Mouse (Mus musculus) left cerebral cortex, adult 9 months (tissue): ENCODE results near the gene Myo5c.

Experiments
- DNase-seq, 2 experiments: peaks; one replicate each; pipeline ENCODE4 v3.0.0; 2022; ENCODE audit warnings: low spot score in 2 of 2

Myo5c gene

GRCm38 (mm10) chr9:75243730-75244406, 12.0 kb downstream of the Myo5c start:
- DNase-seq: peak in 1 of 2 experiments; percentile 66

DNA sequence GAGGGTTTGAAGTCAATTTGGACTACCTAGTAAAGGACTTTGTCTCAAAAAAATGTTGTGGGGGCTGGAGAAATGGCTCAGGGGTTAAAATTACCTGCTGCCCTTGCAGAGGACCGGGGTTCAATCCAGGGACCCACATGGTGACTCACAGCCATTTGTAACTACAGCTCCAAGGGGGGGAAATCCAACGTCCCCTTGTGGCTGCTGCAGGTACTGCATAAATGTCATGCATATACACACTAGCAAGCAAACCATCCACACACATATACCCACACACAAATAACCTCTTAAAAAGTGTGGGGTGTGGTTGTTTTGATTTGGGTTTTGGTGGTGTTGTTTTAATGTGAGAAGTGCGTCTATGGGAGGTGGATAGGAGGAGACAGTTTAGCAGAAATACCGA, 12.7 kb downstream of the Myo5c start:
- DNase-seq: no peak

- no peak for DNase-seq
Observed at GRCm38 (mm10) chr9:75246080-75246930, 14.5 kb downstream of the Myo5c start.

- peak in 1 of 2 experiments; percentile 60 for DNase-seq
Observed at GRCm38 (mm10) chr9:75247870-75248269, 16.1 kb downstream of the Myo5c start.

DNA sequence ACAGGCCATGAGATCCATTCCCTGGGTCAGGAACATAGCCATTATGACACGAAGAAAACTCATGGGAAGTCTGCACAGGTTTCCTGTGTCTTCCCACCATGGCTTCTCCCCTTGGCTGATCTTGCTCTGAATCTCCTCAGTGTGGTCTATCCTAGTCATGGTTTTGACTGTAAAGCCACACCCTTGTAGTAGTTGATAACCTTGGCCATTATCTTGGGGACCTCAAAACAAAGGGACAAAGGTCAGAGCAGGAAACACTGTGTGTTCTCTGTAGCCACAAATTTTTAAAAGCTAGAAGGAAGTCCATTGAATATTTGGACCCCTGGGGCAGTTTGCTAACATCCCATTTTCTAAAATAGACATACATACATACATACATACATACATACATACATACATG, 16.5 kb downstream of the Myo5c start:
- no peak for DNase-seq

GRCm38 (mm10) chr9:75248874-75249273, 17.1 kb downstream of the Myo5c start:
- no peak for DNase-seq

DNA sequence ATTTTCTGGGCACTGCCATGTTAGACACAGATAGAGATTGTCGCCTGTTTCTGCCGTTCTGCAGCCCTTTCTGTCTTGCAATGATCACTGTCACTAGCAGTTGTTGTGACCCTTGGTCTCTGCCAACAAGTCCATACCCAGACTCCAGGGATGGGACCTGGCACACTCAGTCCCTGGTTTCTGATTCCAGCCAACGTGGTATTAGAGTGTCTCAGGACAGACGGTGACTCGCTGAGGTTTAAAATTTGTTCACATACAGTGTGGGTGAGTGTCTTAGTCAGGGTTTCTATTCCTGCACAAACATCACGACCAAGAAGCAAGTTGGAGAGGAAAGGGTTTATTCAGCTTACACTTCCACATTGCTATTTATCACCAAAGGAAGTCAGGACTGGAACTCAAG, 21.3 kb downstream of the Myo5c start:
- peak in 1 of 2 experiments; percentile 47 for DNase-seq

GRCm38 (mm10) chr9:75253766-75254165, 21.9 kb downstream of the Myo5c start:
- DNase-seq: no peak

- DNase-seq: peak in 1 of 2 experiments; percentile 67
Observed at GRCm38 (mm10) chr9:75254196-75254955, 22.6 kb downstream of the Myo5c start.

DNA sequence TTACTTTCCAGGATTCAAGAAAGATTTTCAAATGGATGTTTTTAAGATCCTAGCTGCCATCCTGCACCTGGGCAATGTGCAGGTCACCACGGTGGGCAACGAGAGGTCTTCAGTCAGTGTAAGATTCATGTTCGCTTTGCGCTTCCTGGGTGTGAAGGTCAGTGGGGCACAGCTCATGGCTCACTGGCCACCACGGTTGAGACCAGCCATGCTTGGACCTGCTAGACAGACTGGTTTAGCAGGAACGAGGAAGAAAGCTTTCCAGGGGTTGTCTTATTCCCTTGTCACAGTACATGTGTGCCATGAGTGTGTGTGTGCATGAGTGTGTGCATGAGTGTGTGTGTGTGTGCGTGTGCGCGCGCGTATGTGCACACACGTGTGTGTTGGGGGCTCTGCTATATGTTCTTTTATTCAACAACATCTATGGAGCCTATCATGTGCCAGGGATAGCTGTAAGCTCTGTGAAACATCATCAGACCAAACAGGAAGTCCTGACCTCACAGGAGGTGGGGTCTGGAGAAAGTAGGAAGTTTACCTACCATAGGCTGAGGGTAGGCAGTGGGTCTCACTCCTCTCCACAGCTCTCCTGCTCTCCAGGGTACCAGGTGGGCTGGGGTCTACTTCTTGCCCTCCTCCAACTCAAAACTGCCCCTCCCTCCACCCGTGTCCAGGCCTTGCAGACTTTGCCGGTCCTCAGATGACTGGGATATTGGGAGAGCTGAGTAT, 24.2 kb downstream of the Myo5c start:
- no peak for DNase-seq

DNA sequence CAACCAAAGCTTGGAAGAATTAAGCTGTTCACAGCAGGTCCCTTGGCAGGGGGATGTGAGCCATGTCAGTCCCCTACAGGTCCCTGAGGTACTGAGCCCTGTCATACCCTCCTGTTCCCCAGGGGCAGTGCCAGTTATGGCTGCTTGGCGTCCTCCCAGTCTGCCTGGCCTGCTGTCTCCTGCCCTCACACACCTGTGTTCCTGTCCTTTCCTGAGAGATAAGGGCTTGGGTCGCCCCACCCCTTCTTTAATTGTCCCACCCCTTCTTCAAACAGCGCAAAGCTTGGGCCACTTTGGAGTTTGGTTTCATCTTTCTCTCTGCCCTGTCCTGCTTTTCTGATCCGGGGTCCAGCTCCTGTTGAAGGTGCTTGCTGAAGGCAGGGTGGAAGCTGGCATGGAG, 27.0 kb downstream of the Myo5c start:
- DNase-seq: no peak

DNA sequence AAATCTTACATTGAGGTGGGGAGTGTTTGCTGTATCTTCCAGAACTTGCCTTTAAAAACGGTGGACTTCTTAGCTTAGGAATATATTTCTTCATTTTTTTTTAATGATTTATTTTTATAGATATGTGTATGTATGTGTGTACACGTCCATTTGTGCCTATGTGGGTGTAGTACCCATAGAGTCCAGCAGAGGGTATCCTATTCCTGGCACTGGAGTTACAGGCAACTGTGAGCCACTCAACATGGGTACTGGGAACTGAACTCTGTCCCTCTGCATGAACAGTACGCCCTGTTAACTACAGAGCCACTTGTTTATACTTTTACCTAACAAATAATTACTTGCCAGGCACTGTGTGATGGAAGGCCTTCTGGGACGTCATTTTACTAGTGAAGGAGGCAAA, 27.8 kb downstream of the Myo5c start:
- DNase-seq: no peak

- no peak for DNase-seq
Observed at GRCm38 (mm10) chr9:75261332-75261872, 29.6 kb downstream of the Myo5c start.

DNA sequence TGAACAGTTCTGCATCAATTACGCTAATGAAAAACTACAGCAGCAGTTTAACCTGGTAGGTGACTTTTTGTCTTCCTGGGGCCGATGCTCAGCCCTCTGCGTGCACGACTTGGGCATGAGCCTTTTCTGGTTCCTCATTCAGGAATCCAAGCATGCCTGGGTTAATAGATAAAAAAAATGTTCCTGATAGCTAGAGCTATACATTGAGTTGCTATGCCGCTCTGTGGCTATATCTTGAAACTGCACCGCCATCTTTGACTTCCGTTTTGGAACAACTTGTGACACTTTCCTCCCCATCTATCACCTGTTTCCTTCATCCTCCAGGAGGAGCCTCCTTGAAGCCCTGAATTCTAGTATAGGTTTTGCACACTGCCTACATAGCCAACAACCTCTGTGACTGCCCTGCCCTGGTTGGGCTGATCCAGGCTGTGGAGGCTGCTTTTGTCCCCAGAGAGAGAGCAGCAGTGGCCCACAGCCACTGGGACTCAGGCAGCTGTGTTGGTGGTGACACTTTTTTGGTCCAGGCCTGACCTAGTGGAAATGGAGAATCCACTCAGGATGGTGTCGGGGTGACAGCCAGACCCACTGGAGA, 30.5 kb downstream of the Myo5c start:
- peak in 1 of 2 experiments; percentile 70 for DNase-seq

GRCm38 (mm10) chr9:75264008-75264718, 32.3 kb downstream of the Myo5c start:
- no peak for DNase-seq

DNA sequence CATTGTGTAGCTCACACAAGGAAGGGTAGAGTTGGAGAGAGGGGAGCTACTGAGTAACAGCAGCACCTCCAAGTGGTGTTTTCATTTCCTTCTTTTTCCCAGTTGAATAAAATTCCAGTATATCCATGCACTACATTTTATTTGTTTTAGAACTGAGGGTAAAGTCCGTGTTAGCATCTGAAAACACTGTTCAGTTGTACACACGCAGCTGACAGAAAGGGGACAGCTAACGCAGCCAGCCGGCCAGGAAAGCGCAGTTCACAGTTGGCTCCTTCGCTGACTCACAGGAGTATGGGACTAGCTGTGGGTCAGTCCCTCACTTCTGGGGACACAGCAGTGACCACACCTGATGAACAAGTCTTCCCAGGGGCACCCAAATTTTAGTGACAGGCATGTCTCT, 35.3 kb downstream of the Myo5c start:
- DNase-seq: no peak

DNA sequence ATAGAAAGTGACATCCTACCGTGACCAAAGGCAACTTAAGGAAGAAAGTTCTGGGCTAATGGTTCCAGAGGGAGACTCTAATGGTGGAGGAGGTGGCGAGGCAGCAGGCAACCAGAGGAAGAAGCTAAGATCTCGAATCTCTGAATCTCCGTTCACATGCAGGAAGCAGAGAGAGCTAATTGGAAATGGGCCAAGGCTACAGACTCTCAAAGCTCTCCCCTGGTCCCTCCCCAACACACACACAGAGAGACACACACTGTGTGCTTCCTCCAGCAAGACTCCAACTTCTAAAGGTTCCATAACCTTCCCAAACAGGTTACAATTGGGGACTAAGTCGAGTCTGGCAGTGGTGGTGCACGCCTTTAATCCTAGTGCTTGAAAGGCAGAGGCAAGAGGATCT, 38.6 kb downstream of the Myo5c start:
- no peak for DNase-seq

- DNase-seq: no peak
Observed at GRCm38 (mm10) chr9:75271539-75271938, 39.7 kb downstream of the Myo5c start.

- no peak for DNase-seq
Observed at GRCm38 (mm10) chr9:75273646-75274045, 41.8 kb downstream of the Myo5c start.

GRCm38 (mm10) chr9:75274486-75274885, 42.7 kb downstream of the Myo5c start:
- DNase-seq: no peak
